Mouse (Mus musculus) embryonic fibroblast, embryonic 13.5 days (primary cell): ENCODE measurements at regions not wholly inside any gene's neighbourhood (a gene's known extent, or its start where the extent isn't known, plus 50 kb on each side); places are given as distances from the start of the nearest gene placed in this dataset.

ENCODE experiments used
- CTCF ChIP-seq: IDR thresholded peaks from 2 replicates; pipeline ENCODE4 v1.5.1; 2011; ENCODE audit warnings: mild to moderate bottlenecking, control low read depth, low read length, moderate library complexity, borderline replicate concordance; ENCODE audit not compliant: insufficient read depth
- POLR2A ChIP-seq: IDR thresholded peaks from 2 replicates; pipeline ENCODE4 v1.6.1; 2011; ENCODE audit warnings: low read depth, mild to moderate bottlenecking, control low read depth, low read length, moderate library complexity

- no peak for TF ChIP-seq CTCF
- TF ChIP-seq POLR2A: no peak
These were observed 244.3 kb downstream of the Clic5 start for GRCm38 (mm10) chr17:44432524-44433295.
